Mouse (Mus musculus): ENCODE measurements around the gene Pmp22.

- TF ChIP-seq CTCF (IDR thresholded peaks at IDR 0.05; ENCODE audit: borderline replicate concordance, extremely low read depth, insufficient read depth, insufficient read length) (no peak), POLR2A (IDR thresholded peaks at IDR 0.05; ENCODE audit: borderline replicate concordance, extremely low read depth, insufficient read depth, insufficient read length, poor library complexity, severe bottlenecking) (no peak)
Observed at GRCm38 (mm10) chr11:63188803-63189202, 60.0 kb downstream of the Pmp22 start.
